Mouse (Mus musculus) frontal cortex, postnatal 25 days (tissue): Measurements from ENCODE around the gene Eral1.
A peak's percentile ranks its signal among the peaks of the same experiment; 100 is the strongest.
"Not testable (repeated sequence)": the region's sequence is repeated elsewhere in the genome, so short reads cannot be mapped to it uniquely, and the experiment has no call there.

Experiments
- DNase-seq, 2 experiments: peaks; one replicate each; pipeline ENCODE4 v3.0.0; 2022; ENCODE audit warnings: low spot score in 2 of 2

The Eral1 gene

DNA sequence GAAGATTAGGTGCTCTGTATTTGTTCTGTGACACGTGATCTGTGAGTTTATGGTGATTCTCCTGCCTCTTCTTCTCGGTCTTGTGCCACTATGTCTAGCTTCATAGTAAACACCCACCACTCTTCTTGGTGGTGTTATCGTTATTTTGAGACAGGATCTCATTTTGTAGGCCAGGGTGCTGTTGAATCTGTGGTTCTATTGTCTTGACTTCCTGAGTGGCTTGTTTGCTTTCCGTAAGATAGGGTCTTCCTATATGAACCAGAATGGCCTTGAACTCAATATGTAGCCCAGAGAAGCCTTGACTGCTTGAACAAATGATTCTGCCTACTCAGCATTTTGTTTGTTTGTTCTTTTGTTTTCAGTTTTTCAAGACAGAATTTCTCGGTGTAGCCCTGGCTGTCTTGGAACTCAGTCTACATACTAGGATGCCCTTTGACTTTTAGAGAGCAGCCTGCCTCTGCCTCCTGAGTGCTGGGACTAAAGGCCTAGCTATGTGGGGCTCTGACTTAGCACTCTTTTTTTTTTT is 7.6 kb upstream of the Eral1 start:
- DNase-seq, result no peak

DNA sequence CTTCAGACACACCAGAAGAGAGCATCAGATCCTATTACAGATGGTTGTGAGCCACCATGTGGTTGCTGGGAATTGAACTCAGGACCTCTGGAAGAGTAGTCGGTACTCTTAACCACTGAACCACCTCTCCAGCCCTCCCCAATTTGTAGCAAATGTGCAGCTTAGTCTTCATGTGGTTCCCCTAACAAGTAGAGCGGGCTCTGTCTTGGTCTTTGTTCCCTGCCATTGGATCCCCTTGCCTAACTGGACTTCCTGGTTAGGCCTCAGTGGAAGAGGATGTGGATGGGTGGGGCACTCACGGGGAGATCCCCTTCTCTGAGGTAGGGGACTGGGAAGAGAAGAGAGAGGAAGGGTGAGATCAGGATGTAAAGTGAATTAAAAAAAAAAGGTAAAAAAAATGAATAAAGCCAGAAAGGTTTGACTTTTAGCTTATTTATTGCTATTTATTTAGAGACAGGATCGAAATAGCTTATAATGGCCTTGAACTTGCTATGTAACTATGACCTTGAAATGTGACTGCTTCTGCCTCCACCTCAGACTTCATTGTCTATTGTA is 6.8 kb upstream of the Eral1 start:
- DNase-seq, result no peak

DNA sequence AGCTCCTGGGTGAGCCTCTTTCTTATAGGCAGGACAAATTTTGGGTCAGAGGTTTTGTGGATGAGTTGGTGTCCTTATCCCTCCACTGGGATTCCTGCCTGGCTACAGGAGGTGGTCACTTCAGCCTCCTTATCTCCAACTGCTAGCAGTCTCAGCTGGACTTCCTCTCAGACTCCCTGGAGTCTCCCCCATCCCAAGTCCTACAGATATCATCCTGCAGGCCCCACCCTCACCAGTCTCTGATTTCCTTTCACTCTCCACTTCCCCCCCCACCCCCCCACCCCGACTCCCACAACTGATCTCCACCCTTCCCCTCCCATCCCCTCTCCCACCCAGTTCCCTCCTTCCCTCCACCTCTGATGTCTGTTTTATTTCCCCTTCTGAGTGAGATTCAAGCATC is 3.4 kb upstream of the Eral1 start:
- DNase-seq, result no peak

DNA sequence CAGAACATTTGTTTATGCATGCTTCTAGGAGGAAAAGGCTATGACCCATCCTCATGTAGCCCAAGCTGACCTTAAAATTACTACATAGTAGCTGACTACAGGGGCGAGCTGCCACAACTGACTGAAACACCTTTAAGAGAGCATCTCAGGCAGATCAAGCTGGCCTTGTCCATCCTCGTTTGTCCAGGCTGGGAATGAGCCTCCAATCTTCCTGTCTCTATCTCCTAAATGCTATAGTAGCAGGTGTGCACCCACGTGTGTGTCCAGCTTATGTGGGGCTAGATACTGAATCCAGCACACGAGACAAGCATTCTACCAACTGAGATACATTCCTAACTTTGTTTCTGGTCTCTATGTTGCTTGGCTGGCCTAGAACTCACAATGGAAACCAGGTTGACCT is 5.5 kb downstream of the Eral1 start:
- DNase-seq, result no peak

DNA sequence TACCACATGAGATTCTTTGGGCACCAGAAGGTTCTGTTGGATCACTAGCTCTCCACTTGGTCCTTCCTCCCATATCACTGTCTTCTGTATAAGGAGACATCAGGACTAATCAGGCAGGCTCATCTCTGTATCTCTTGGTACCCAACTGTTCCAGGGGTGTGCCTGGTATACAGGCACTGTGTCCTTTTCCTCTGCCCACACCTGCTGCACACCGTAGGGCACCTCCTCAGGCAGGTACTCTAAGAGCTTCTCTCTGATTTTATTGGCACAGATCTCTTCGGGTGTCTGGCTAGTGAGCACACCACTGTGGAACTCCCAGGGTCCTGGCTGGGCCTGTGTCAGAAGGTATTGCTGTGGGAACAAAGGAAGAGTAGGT is 5.9 kb downstream of the Eral1 start:
- DNase-seq, result no peak

DNA sequence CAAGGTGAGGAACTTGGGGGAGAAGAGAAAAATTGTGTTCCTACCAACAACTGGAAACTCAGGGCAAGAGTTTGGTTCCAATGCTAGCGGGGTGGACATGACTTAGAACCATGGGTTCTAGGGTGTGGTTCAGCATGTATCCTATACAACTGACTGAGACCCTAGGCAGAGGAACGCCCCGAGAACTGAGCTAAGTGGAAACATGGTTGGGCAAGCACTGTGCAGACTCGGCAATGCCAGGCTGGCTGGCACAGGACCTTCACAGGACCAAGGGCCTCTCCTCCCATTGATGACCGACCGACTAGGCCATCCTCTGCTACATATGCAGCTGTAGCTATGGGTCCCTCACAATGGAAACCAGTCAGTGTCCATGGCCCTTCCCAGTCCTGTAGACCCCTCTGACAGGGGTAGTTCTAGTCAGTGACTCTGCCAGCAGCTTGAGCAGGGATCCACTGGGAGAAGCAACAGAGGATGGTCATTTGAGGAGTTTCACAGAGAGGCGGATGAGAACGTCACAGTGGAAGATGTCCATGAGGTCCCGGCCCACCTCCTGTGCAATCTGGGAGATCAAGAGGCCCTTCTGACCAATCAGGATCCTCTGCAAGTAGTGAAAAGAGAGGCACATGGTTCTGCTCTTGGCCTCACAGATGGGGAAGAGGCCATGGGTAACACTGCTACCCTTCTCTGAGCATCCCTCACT is 6.5 kb downstream of the Eral1 start:
- no peak for DNase-seq

DNA sequence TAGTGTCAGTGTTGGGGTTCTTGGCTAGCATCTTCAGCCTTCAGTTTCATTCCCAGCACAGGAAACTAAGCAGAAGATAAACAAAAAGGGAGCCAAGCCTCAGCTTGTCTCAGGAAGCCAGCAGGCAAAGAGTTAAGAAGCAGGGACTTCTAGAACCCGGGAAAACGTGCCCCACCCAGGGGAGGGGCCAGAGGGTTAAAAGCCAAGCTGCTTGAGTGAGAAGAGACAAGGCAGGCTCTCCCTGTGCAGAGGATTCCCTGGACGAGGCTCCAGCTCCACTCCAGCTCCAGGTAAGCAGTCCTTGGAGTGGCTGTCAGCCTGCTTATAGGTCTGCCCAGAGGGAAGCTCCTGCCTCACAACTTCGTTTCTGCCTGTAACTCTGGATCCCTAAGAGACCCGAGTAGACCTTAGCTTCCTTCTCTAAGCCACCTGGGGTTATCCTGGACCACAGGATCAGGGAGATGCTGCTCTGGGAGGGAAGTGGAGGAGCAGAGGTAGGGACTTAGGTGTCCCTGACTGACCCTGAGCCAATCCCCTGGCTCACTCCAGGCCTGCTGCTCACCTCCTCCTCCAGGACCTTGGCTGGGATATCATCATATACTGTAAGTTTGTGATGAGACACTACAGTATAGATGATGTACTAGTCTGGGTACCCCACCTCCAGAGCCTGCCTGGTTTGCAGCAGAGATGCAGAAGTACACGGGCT is 7.6 kb downstream of the Eral1 start:
- DNase-seq, result no peak

DNA sequence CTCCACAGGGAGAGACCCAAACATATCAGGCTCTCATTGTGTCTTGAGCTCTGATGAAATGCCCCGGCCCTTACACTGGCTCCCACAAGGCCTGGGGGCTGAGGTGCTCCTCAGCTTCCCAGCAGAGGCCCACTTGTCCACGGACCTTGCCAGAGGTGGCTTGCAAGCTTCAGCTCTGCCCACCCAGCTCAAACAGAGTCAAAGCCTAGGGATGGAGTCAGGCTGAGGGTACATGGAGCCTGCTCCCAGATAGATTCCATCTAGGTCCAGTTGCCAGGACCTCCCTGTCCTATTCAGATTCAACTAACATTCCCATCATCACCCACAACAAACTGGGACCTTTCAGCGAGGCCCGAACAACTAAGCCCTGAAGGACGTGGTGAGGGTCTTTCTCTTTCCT is 8.2 kb downstream of the Eral1 start:
- DNase-seq, result no peak

DNA sequence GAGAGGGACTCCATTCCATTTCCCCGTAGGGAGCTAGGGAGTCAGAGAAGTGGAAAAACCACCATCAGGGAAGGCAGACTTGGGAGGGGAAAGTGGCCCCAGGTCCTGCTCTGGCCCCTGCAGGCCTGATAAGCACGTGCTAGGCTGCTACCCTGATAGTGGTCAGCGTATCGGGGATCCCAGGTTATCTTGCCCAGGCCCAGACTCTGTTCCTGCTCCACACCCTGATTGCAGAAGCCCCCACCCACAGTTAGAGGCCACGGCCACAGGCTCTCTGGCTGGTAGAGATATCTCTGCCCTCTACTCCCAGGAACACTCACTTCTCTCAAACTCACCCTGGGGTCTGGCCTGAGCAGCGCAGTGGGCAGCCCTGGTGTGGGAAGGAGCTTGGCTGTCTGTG is 10.5 kb downstream of the Eral1 start:
- DNase-seq, result no peak

DNA sequence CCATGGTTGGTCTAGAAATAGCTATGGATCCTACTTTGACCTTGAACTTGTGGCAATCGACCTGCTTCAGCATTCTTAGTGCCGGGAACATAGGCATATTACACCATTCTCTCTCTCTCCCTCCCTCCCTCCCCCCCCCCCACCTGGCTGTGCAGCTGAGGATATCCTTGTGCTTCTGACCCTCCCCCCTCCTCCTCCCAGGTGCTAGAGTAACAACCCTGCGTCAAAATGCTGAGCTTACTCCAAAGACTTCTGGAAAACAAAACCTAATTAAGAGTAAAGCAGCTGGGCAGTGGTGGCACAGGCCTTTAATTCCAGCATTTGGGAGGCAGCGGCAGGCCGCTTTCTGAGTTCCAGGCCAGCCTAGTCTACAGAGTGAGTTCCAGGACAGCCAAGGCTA is 11.1 kb downstream of the Eral1 start:
- DNase-seq, result no peak

DNA sequence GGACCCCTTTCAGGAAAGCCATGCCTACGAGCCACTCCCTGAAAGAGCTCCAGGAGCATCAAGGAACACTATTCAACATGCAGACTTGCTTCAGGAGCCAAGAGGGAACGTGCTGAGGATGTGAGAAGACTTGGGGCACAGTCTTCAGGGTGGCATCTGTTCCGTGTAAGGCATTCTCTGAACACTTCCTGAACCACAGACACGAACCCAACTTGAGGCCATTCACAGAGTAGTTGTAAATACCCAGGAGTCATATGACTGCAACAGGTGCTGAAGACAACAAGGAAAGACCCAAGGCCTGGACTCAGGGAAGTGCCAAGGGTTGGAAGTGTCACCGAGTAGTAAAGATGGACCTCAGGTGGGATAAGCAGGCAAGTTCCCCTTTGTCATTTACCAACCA is 12.6 kb downstream of the Eral1 start:
- no peak for DNase-seq

DNA sequence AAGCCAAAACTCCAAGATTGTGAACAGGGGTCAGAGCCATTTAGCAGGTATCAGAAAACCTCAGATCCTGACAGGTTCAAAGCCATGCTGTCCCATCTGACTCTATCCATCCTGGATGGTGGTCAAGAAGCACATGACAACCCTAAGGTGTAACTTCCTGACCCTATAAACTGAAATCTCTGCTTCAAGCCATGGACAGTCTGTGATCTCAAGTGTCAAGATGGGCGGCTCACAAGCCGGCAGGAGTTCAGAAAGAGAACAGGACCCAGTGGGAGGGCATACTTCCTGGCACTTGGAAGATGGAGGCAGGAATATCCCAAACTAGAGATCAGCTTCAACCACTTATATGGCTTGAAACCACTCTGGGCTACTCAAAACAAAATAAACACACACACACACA is 13.5 kb downstream of the Eral1 start:
- no peak for DNase-seq

DNA sequence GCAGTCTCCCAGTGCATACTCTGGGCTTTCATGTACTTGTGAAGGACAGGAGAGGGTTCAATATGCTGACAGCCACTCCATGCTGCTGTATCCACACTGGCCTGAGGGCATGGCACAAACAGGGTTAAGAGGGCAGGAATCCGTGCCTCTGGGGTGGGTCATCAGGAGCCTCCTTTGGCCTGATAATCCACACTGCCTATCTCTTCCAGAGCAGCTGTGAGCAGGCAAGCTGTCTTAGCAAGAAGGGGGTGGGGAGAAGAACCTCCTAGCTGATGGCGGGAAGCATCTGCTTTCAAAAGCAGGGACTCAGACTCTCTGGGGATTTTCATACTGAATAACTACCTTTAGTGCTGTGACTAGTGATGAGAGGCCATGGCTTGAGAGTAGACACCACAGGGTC is 14.3 kb downstream of the Eral1 start:
- DNase-seq, result no peak

DNA sequence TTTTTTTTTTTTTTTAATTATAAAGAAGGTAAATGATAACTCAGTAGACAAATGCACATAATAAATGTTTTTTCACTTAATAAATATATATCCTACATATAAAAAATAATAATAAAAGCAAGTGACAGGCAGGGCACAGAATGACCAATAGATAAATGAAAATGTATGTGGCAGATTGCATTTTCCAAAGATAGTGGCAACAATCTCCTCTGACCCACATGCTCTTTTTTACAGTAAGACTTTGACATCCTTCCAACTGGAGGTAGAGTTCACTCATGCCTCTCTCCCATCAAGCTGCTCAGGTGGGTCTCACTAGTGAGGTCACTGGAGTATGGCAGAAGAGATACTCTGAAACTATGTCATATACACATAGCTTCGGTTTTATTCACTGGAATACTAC is 17.6 kb downstream of the Eral1 start:
- no peak for DNase-seq

DNA sequence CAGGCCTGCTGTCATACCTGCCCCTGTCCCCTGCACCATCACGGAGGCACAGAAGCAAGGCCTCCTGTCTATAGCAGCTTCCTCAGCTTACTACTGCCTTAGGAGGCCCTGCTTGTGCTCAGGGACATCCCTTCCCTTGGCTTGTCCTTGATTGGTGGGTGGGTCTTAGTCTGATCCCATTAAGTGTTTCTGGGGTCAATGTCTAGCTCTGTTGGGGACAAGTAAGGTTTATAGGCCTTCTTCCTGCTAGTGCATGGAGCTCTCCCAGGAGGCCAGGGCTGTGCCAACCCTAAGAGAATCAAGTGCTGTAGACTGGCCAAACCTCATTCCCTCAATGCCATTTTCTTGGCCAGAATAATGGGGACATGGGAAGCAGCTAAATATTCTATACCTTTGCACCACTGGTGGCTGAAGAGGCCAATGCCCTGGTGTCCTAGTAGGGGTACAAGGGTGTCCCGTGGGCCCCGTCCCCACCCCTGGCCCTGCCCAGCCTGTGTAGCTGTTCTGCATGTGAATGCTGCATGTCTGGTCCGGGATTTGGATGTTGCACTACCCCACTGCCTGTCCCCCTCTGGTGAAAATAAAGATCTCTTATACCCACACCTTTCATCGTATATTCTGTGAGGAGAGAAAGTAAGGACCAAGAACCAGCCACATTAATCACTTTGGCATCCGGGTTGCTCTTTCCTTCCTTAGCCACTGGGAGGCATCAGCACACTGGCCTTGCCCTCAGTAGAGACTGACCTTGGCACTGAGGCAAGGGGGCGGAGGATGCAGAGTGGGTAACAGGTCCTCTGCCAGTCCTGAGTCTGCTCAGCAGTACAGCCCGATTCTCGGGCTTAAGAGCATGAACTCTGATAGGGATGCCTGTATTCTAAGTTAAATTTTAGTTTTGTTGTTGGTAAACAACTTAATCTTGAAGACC is 20.1 kb downstream of the Eral1 start:
- DNase-seq, result peak; percentile 18 to 49

DNA sequence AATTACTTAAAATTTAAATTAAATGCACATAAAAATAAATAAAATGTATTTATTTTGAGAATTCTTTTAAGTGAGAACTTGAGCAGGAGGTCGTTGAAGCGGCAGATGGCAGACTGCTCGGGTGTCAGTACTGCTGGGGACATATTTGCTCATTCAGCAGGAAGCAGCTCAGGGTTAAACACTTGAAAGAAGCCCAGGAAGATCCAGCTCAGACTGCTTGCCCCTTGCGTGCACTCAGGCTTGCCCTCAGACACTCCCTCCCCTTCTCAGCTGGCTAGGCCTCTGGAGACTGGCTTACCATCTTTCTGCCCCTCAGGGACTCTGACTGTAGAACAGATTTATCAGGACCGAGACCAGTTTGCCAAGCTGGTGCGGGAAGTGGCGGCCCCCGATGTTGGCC is 23.2 kb downstream of the Eral1 start:
- no peak for DNase-seq

DNA sequence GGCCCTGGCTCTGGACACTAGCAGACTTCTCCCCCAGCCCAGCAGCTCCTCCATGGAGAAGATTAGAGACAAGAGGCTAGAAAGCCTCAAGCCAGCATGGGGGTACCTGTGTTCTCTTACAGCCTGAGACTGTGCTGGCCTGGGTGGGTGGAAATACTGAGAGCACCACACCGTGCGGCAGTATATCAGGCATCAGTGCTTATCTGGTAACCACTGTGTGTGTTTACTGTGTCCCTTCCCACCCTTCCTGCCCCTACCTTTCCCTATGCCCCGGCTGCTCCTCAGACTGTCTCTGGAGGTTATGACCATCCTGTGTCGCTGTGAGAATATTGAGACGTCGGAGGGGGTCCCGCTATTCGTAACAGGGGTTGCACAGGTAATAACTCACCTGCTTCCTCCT is 27.1 kb downstream of the Eral1 start:
- no peak for DNase-seq

DNA sequence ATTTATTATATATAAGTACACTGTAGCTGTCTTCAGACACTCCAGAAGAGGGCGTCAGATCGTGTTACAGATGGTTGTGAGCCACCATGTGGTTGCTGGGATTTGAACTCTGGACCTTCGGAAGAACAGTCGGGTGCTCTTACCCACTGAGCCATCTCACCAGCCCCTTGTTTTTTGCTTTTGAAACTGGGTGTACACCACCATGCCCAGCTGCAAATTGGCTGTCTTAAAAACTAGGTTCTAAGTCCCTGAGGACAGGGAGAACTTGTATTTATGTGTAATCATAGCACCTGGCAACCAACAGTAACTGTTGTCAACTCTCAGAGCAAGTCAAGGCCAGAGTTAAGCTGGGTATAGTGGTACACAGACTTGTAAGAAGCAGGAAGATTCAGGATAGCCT is 31.5 kb downstream of the Eral1 start:
- DNase-seq, result not testable (repeated sequence)

DNA sequence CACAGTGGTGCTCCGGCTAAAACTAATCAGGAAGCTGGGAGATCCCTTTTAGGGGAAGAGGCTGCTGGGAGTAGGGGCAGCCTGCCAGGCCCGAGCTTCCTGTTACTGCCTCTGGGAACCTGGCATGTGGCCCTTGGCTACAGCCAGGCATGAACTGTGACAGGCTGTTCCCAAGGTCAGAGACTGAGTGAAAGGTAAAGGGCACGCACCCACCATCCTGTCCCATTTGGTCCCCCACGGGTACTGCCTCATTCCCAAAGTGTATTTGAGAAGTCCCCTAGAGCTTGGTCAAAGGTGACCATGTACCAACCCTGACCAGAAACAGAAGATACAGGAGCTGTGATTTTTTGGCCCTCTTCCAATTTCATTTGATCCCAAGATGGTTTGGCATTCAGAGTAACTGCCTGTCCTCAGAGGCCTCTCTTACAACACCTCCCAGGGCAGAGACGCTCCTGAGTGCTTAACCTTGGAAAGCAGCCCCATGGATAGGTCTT is 35.4 kb downstream of the Eral1 start:
- peak in 1 of 2 experiments; percentile 29 for DNase-seq

DNA sequence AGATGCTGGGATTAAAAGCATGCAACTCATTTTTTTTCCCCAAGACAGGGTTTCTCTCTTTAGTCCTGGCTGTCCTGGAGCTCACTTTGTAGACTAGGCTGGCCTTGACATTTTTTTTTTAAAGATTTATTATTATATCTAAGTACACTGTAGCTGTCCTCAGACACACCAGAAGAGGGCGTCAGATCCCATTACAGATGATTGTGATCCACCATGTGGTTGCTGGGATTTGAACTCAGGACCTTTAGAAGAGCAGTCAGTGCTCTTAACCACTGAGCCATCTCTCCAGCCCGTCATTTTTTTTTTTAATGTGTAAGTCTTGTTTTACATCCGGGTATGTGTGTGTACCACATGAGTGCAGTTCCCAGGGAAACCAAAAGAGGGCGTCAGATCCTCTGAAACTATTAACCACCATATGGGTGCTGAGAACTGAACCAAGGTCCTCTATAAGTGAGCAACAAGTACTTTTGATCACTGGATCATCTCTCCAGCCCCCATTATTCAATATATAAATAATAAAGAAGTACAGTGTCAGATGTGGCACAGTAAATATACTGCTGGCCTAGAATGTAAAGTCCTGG is 37.8 kb downstream of the Eral1 start:
- DNase-seq, result not testable (repeated sequence)

DNA sequence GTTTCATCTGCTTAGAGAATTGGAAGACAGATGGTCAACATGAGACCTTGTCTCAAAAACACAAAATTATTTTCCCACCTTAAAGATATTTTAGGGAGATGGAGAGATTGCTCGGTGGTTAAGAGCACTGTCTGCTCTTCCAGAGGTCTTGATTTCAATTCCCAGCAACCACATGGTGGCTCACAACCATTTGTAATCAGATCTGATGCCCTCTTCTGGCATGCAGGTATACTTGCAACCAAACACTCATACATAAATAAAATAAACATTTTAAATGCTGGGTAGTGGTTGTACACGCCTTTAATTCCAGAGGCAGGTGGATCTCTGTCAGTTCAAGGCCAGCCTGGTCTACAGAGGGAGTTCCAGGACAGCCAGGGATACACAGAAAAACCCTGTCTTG is 39.3 kb downstream of the Eral1 start:
- DNase-seq, result no peak
